Mouse (Mus musculus): ENCODE data around the gene Melk.
A peak's percentile ranks its signal among the peaks of the same experiment; 100 is the strongest.

The Melk gene

GRCm38 (mm10) chr4:44300781-44301750 is at the start of gene Melk:
Gene Melk (plus strand): TSS chr4:44300876.
- DNase-seq (ENCODE audit: low spot score in 2 of 2): peak; percentile 63 to 77

- no peak for DNase-seq (ENCODE audit: low spot score in 2 of 2)
Observed at GRCm38 (mm10) chr4:44251521-44251920, 49.2 kb upstream of the Melk start.

GRCm38 (mm10) chr4:44251966-44252916 is 48.4 kb upstream of the Melk start:
- no peak for DNase-seq (ENCODE audit: low spot score in 2 of 2)

GRCm38 (mm10) chr4:44253191-44253590 is 47.5 kb upstream of the Melk start:
- no peak for DNase-seq (ENCODE audit: low spot score in 2 of 2)

GRCm38 (mm10) chr4:44254579-44254978 is 46.1 kb upstream of the Melk start:
- no peak for DNase-seq (ENCODE audit: low spot score in 2 of 2)

- DNase-seq (ENCODE audit: low spot score in 2 of 2): no peak
Observed at GRCm38 (mm10) chr4:44259126-44259525, 41.5 kb upstream of the Melk start.

GRCm38 (mm10) chr4:44260244-44260643 is 40.4 kb upstream of the Melk start:
- peak; percentile 9 to 13 for DNase-seq (ENCODE audit: low spot score in 2 of 2)

GRCm38 (mm10) chr4:44265500-44265899 is 35.2 kb upstream of the Melk start:
- no peak for DNase-seq (ENCODE audit: low spot score in 2 of 2)

GRCm38 (mm10) chr4:44267437-44267836 is 33.2 kb upstream of the Melk start:
- no peak for DNase-seq (ENCODE audit: low spot score in 2 of 2)

GRCm38 (mm10) chr4:44269376-44269817 is 31.3 kb upstream of the Melk start:
- no peak for DNase-seq (ENCODE audit: low spot score in 2 of 2)

- peak; percentile 29 to 30 for DNase-seq (ENCODE audit: low spot score in 2 of 2)
Observed at GRCm38 (mm10) chr4:44271134-44271533, 29.5 kb upstream of the Melk start.

- DNase-seq (ENCODE audit: low spot score in 2 of 2): no peak
Observed at GRCm38 (mm10) chr4:44281597-44282265, 18.9 kb upstream of the Melk start.

- peak in 1 of 2 experiments; percentile 12 for DNase-seq (ENCODE audit: low spot score in 2 of 2)
Observed at GRCm38 (mm10) chr4:44292534-44292933, 8.1 kb upstream of the Melk start.

GRCm38 (mm10) chr4:44295837-44296236 is 4.8 kb upstream of the Melk start:
- DNase-seq (ENCODE audit: low spot score in 2 of 2): no peak

GRCm38 (mm10) chr4:44306585-44306984 is 5.9 kb downstream of the Melk start:
- no peak for DNase-seq (ENCODE audit: low spot score in 2 of 2)

GRCm38 (mm10) chr4:44310429-44310828 is 9.8 kb downstream of the Melk start:
- no peak for DNase-seq (ENCODE audit: low spot score in 2 of 2)

- DNase-seq (ENCODE audit: low spot score in 2 of 2): no peak
Observed at GRCm38 (mm10) chr4:44310911-44311310, 10.2 kb downstream of the Melk start.

GRCm38 (mm10) chr4:44316270-44316809 is 15.7 kb downstream of the Melk start:
- no peak for DNase-seq (ENCODE audit: low spot score in 2 of 2)

GRCm38 (mm10) chr4:44320448-44320847 is 19.8 kb downstream of the Melk start:
- DNase-seq (ENCODE audit: low spot score in 2 of 2): no peak

- no peak for DNase-seq (ENCODE audit: low spot score in 2 of 2)
Observed at GRCm38 (mm10) chr4:44322124-44322523, 21.4 kb downstream of the Melk start.

- no peak for DNase-seq (ENCODE audit: low spot score in 2 of 2)
Observed at GRCm38 (mm10) chr4:44325453-44325852, 24.8 kb downstream of the Melk start.
